Mouse (Mus musculus): ENCODE data around the gene Fam122a. TPM values are rescaled to one million over a fixed set of nuclear protein-coding genes. Genes with fewer than 3 reads are reported as not detected.

Fam122a gene
- total and polyA plus RNA-seq, 2 experiments from 2014 or later: 19.7 to 61.4 TPM

DNA sequence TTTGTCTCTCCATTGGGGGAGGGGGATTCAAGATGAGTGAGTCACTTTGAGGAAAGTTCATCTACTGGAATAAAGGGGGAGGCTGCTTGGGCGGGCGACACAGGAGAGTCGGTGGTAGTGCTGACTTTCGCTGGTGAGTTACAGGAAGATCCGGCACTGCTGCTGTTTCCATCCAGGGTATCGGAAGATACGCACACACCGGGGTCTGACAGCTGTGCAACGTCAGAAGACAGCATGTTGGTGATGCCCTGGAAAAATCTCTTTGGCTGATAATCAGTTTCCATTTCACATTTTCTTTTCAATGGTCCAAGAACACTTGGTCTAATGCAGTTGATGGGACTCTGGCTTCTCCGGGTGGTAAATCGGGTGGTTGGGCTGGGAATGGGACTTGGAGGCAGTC is 695 bp downstream of the Fam122a start:
- Histone ChIP-seq H3K9ac (replicated peaks; ENCODE audit: low read length, poor library complexity, severe bottlenecking) (peak overlapping the region; percentile 91), H3K9me3 (ENCODE audit: low read length) (no peaks in the 10 kb centered on the region), H3K36me3 (ENCODE audit: insufficient read depth, low read length) (no peaks in the 10 kb centered on the region), H3K4me2 (ENCODE audit: low read depth, low read length, poor library complexity, severe bottlenecking) (peak overlapping the region; percentile 78), H3K27ac (ENCODE audit: low read depth, low read length) (peak overlapping the region; percentile 94), H3K4me3 (ENCODE audit: low read depth, low read length) (peak overlapping the region; percentile 82), H3K4me1 (ENCODE audit: insufficient read depth, low read length) (0 out of 2 replicates have a peak, but pooled peaks cover 2% of the 10 kb centered on the region), H3K27me3 (ENCODE audit: insufficient read depth, low read length) (no peaks in the 10 kb centered on the region)
- 1% methylated on average over 11 of the region's 11 CpGs for WGBS
- DNase-seq (ENCODE audit: low spot score) (peak; percentile 37), ATAC-seq (ENCODE audit: low FRiP score) (no peak)
- TF ChIP-seq CTCF (IDR thresholded peaks at IDR 0.05): no peak

DNA sequence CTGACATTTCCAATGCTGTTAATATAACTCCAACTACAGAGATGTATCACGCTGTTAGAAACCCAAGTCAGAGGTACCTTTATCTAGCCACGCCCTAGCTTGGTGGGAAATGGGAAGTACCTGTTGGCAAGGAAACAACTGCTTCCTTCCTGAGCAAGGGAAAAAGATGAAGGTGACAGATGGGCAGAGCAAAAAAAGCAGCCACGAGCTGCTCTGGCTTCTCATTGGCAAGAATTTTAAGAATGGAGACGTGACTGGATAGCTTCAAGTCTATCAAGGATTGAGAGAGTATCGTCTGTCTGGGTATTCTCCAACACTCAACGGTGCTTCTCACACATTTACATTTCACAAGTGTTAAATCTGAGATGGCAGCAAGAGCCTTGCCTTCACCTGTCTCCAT is 1.9 kb downstream of the Fam122a start:
- Histone ChIP-seq H3K9ac (replicated peaks; ENCODE audit: low read length, poor library complexity, severe bottlenecking) (no peak overlapping the region), H3K9me3 (ENCODE audit: low read length) (no peaks in the 10 kb centered on the region), H3K36me3 (ENCODE audit: insufficient read depth, low read length) (no peaks in the 10 kb centered on the region), H3K4me1 (ENCODE audit: insufficient read depth, low read length) (0 out of 2 replicates have a peak, but pooled peaks cover 2% of the 10 kb centered on the region), H3K4me2 (ENCODE audit: low read depth, low read length, poor library complexity, severe bottlenecking) (no peak overlapping the region; the same call in 1 of the 2 replicates), H3K27me3 (ENCODE audit: insufficient read depth, low read length) (no peaks in the 10 kb centered on the region), H3K4me3 (ENCODE audit: low read depth, low read length) (no peak overlapping the region), H3K27ac (ENCODE audit: low read depth, low read length) (no peak overlapping the region)
- no peak for TF ChIP-seq CTCF (IDR thresholded peaks at IDR 0.05)
- ATAC-seq (ENCODE audit: low FRiP score) (no peak), DNase-seq (ENCODE audit: low spot score) (no peak)
- WGBS: 85% methylated on average over 6 of the region's 6 CpGs

DNA sequence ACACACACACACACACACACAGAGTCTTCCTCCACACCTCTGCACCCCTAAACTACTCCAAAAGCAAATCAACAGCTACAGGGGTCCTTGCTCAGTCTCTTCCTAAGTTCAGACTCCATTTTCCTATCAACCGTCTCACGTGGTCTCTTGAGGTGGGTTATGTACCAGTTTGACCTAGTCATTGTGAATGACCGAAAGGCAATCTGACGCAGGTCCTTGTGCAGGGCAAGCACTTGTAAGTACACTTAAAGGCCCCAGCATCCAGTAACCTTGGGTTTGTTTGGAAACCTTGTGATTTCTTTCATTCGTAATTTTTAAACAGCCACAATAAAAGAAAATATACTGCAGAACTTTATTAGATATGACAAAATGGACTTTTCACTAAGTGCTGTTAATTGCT is 4.6 kb downstream of the Fam122a start:
- DNase-seq (ENCODE audit: low spot score) (no peak), ATAC-seq (ENCODE audit: low FRiP score) (no peak)
- 96% methylated on average over 5 of the region's 5 CpGs for WGBS
- H3K36me3 ChIP-seq (ENCODE audit: insufficient read depth, low read length): no peaks in the 10 kb centered on the region
- no peak overlapping the region for H3K4me2 ChIP-seq (ENCODE audit: low read depth, low read length, poor library complexity, severe bottlenecking)
- no peak overlapping the region for H3K4me3 ChIP-seq (ENCODE audit: low read depth, low read length)
- no peaks in the 10 kb centered on the region for H3K27me3 ChIP-seq (ENCODE audit: insufficient read depth, low read length)
- H3K4me1 ChIP-seq (ENCODE audit: insufficient read depth, low read length): 0 out of 2 replicates have a peak, but pooled peaks cover 2% of the 10 kb centered on the region
- no peak for TF ChIP-seq CTCF (IDR thresholded peaks at IDR 0.05)
- H3K9ac ChIP-seq (replicated peaks; ENCODE audit: low read length, poor library complexity, severe bottlenecking): no peak overlapping the region
- H3K27ac ChIP-seq (ENCODE audit: low read depth, low read length): no peak overlapping the region
- H3K9me3 ChIP-seq (ENCODE audit: low read length): no peaks in the 10 kb centered on the region

DNA sequence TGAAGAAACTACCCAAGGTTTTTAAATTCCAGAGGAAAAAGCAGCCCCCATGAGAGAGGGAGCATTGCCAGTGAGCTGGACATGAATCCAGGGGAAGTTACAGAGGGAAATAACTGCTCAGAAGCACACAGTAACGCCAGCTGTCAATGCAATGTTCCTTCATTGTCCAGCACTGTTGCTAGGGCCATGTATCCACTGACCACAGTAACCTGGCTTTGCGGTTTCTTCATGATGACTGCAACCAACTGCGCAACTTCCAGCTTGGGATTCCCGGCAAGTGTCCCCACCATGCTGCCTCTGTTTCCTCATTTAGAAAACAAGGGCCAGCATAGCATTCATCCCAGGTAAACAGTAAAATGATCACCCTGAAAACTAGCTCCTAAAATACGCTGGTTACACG is 5.6 kb downstream of the Fam122a start:
- Histone ChIP-seq H3K9me3 (ENCODE audit: low read length) (no peaks in the 10 kb centered on the region), H3K9ac (replicated peaks; ENCODE audit: low read length, poor library complexity, severe bottlenecking) (no peak overlapping the region), H3K4me3 (ENCODE audit: low read depth, low read length) (no peak overlapping the region), H3K27ac (ENCODE audit: low read depth, low read length) (no peak overlapping the region), H3K4me2 (ENCODE audit: low read depth, low read length, poor library complexity, severe bottlenecking) (no peak overlapping the region), H3K36me3 (ENCODE audit: insufficient read depth, low read length) (no peaks in the 10 kb centered on the region), H3K27me3 (ENCODE audit: insufficient read depth, low read length) (no peaks in the 10 kb centered on the region), H3K4me1 (ENCODE audit: insufficient read depth, low read length) (0 out of 2 replicates have a peak, but pooled peaks cover 2% of the 10 kb centered on the region)
- DNase-seq (ENCODE audit: low spot score): no peak
- WGBS: 92% methylated on average over 6 of the region's 6 CpGs
- no peak for ATAC-seq (ENCODE audit: low FRiP score)
- TF ChIP-seq CTCF (IDR thresholded peaks at IDR 0.05): no peak

DNA sequence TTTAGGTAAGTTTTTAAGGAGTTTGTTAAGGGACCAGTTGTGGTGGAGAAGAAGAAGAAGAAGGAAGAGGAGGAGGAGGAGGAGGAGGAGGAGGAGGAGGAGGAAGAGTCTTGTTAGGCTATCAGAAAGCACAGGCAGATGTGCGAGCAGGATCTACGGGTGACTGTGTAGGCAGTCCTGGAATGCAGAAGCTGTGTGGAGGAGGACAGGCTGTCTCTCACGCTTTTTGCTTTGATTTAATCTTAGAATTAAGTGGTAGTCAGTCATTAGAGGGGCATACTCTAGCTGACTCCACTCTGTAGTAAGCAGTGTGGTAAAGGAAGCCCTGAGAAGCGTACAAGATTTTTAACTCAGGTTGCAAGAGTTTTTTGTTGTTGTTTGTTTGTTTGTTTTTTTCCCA is 7.9 kb downstream of the Fam122a start:
- no peak for DNase-seq (ENCODE audit: low spot score)
- Histone ChIP-seq H3K9ac (replicated peaks; ENCODE audit: low read length, poor library complexity, severe bottlenecking) (no peak overlapping the region), H3K27me3 (ENCODE audit: insufficient read depth, low read length) (no peaks in the 10 kb centered on the region), H3K27ac (ENCODE audit: low read depth, low read length) (no peak overlapping the region), H3K36me3 (ENCODE audit: insufficient read depth, low read length) (no peaks in the 10 kb centered on the region), H3K4me1 (ENCODE audit: insufficient read depth, low read length) (no peaks in the 10 kb centered on the region), H3K4me2 (ENCODE audit: low read depth, low read length, poor library complexity, severe bottlenecking) (no peak overlapping the region), H3K9me3 (ENCODE audit: low read length) (no peaks in the 10 kb centered on the region), H3K4me3 (ENCODE audit: low read depth, low read length) (no peak overlapping the region)
- no peak for TF ChIP-seq CTCF (IDR thresholded peaks at IDR 0.05)
- ATAC-seq (ENCODE audit: low FRiP score): no peak
- WGBS: 47% methylated on average over 4 of the region's 4 CpGs

DNA sequence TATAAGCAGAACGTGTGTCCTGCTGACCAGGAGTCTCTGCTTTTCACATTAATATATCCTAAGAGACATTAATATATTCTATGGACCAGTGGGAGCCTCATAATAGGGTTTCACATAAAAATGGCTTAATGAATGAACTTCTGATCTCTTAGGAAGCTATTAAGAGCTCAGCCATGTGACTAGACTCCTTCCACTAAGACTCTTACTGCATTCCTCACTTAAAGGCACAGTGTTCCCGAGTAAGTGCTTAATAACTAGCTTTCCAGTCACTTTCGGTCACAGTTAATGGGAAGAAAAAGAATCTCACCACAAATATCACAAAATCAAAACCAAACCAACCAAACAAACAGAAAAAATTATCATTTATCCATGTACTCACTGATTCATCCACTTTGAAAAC is 8.5 kb downstream of the Fam122a start:
- ATAC-seq (ENCODE audit: low FRiP score): no peak
- Histone ChIP-seq H3K36me3 (ENCODE audit: insufficient read depth, low read length) (no peaks in the 10 kb centered on the region), H3K27me3 (ENCODE audit: insufficient read depth, low read length) (no peaks in the 10 kb centered on the region), H3K4me2 (ENCODE audit: low read depth, low read length, poor library complexity, severe bottlenecking) (no peak overlapping the region), H3K27ac (ENCODE audit: low read depth, low read length) (no peak overlapping the region), H3K9ac (replicated peaks; ENCODE audit: low read length, poor library complexity, severe bottlenecking) (no peak overlapping the region), H3K4me1 (ENCODE audit: insufficient read depth, low read length) (no peaks in the 10 kb centered on the region), H3K4me3 (ENCODE audit: low read depth, low read length) (no peak overlapping the region), H3K9me3 (ENCODE audit: low read length) (no peaks in the 10 kb centered on the region)
- TF ChIP-seq CTCF (IDR thresholded peaks at IDR 0.05): no peak
- WGBS: 62% methylated on average over 3 of the region's 3 CpGs
- DNase-seq (ENCODE audit: low spot score): no peak

All from midbrain, postnatal 0 days (tissue).